Mouse (Mus musculus): ENCODE data around the gene Fkrp.
A peak's percentile ranks its signal among the peaks of the same experiment; 100 is the strongest.

Gene Fkrp

DNA sequence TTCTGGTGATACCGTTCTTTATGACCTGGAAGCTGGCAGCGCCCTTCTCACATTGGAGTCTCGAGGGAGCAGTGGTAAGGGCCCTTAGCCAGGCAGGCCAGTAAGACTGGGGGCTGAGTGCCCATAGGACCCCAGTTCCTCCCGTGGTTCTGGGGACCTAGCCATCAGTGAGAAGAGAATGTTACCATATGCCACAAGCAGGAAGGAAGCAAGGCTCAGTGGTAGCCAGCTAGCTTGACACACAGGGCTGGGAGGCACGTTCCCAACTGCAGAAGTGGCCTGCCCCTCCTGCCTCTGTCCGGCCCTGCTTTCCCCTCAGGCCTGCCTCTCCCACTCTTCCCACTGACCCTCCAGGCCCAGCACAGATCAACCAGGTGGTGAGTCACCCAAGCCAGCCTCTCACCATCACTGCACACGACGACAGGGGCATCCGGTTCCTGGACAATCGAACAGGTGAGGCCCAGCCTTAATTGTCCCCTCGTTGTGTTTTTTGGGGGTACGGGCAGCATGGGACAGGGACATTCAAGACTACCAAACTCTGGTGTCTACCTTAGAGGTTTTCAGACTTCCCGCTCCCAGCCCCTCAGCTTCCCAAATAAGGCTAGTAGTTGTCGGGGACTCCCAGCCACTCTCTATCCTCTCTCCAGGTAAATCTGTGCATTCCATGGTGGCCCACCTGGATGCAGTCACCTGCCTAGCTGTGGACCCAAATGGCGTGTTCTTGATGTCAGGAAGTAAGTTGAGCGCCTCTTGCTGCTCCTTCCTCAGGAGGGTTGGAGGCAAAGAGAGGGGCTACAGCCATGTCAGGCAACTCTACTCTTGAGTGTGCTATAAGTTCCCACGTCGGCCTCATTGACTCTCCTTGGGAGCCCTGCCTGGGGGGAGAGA is 21.6 kb upstream of the Fkrp start:
- no peak for DNase-seq (ENCODE audit: extremely low read depth, insufficient read length, low spot score)

- no peak for DNase-seq (ENCODE audit: extremely low read depth, insufficient read length, low spot score)
These were observed 13.9 kb upstream of the Fkrp start for GRCm38 (mm10) chr7:16830449-16830848.

- DNase-seq (ENCODE audit: extremely low read depth, insufficient read length, low spot score), result no peak
These were observed 10.7 kb upstream of the Fkrp start for GRCm38 (mm10) chr7:16827274-16827673.

GRCm38 (mm10) chr7:16826571-16826970 is 10.0 kb upstream of the Fkrp start:
- DNase-seq (ENCODE audit: extremely low read depth, insufficient read length, low spot score), result no peak

- DNase-seq (ENCODE audit: extremely low read depth, insufficient read length, low spot score), result no peak
These were observed 9.3 kb upstream of the Fkrp start for GRCm38 (mm10) chr7:16825785-16826184.

DNA sequence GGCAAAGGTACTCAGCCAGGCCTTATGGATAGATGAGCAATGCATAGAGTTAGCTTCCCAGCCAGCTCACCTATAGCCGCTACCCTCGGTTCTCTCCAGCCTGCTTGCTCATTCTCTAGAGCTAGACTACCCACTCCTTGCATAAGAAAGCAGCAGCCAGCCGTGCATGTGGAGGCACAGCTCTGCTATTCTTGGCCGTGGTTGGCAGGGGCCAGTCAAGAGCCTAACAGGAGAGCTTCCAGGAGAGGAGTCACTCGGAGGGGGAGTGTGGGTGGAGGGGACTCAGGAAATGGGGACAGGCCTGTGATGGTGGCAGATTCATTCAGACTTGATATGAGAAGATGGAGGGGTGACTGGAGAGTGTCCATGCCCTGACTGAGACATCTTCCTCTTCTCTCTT is 7.2 kb upstream of the Fkrp start:
- DNase-seq (ENCODE audit: extremely low read depth, insufficient read length, low spot score), result no peak

DNA sequence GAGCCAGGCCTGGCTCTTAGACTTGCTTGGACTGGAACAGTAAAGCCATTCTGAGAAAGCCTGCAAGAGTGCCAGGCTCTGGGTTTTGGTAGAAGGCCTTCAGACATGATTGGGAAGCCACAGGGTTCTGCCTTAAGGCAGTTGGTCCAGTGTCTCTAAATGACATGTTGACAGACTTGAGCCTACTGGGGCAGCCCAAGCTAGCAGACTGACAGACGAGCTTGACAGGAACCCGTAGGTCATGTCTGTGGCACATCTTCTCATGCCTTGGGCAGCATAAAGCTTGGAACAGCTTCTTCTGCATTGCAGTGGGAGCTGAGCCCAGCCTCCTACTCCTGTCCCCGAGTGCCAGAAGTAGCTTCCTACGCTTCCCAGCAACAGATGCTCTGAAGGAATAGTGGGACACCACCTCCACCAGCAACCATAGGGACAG is 5.2 kb upstream of the Fkrp start:
- no peak for DNase-seq (ENCODE audit: extremely low read depth, insufficient read length, low spot score)

DNA sequence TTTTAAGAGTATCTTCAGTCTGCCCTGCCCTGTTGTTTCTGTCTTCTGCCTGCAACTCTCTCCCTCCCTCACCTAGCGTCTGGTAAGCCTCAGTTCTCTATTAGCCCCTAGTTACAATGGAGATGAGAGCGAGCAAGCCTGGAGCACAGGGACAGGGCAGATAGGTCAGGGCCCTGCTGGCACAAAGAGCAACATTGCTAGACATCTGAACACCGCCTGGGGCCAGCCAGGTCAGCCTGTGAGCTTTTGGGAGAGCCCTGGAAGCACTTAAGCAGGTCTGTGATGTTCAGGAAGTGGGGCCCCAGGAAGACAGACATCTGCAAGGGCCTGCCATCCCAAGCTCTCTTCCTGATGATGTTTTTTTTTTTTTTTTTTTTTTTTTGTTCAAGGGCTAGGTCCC is 4.6 kb upstream of the Fkrp start:
- no peak for DNase-seq (ENCODE audit: extremely low read depth, insufficient read length, low spot score)

DNA sequence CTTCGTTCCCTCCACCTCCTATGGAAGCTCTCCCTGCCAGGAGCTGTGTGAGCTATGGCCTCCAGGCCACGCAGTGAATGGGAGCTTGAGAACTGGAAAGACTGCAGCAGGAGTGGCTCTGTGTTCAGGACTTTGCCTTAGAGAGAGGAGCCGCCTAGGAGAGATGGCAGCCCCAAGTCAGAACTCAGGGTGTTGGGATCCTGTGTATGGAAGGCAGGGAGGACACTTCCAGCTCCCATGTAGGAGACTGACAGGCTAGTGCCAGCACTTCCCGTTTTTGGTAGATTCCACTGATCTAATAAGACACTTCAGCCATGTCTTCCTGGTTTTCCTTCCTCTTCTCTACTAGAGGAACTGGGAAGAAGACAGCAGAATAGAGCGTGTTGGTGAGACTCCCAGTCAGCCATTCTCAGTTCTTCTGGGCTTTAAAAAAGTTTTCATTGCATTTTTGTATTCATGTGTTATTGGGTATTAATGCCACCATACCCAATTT is 3.8 kb upstream of the Fkrp start:
- no peak for DNase-seq (ENCODE audit: extremely low read depth, insufficient read length, low spot score)

- no peak for DNase-seq (ENCODE audit: extremely low read depth, insufficient read length, low spot score)
These were observed 3.3 kb upstream of the Fkrp start for GRCm38 (mm10) chr7:16819794-16820193.

DNA sequence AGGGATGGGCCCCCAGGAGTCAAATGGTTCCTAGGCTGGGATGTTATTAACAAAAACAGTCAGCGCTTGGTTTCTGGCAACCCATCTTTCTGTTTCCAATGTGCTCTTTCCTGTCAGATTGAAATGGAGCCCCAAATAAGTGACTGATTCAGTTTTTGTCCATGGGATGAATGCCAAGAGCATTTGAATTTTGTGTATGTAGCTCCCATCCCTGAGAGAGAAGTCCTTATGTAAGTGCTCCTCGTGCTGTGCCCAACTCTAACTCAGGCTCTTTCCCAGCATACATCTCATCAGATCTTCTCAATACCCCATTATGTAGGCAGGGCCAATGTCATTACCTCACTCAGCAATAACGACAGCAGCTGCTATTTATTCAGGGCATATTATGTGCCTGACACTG is 1.2 kb upstream of the Fkrp start:
- DNase-seq (ENCODE audit: extremely low read depth, insufficient read length, low spot score), result no peak

DNA sequence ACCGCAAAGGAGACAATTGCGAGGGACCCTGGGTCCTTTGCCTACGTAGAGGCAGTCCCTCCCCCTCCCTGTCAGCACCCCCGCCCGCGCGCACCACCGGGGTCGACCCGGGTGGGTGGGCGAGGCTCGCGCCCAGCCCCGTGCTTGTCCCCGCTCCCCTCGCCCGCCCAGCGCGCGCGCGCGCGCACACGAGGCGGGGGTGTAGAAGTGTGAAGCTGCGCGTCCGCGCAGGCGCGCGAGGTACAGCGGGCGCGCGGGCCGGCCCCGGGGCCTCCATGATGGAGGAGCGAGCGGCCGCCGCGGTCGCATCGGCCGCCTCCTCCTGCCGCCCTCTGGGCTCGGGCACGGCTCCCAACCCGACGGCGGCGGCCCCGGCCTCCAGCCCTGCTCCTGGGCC is 456 bp downstream of the Fkrp start:
- DNase-seq (ENCODE audit: extremely low read depth, insufficient read length, low spot score), result peak; percentile 77

- DNase-seq (ENCODE audit: extremely low read depth, insufficient read length, low spot score), result no peak
These were observed 1.1 kb downstream of the Fkrp start, which contains the start of gene Strn4 for GRCm38 (mm10) chr7:16815351-16815941. Strn4 (plus strand) TSS chr7:16815889.

DNA sequence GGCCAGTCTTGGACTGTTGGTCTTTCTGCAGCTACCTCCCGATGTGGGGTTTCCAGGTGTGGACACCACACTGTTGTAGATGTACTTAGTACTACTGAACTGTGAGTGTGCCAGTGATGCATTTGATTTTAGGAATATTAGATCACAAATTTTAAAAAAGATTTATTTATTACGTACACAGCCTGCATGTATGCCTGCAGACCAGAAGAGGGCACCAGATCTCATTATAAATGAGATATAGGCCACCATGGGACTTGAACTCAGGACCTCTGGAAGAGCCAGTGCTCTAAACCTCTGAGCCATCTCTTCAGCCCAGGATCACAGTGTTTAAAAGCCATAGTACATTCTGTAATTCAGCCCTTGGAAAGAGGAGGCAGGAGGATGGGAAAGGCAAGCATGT is 4.0 kb downstream of the Fkrp start:
- no peak for DNase-seq (ENCODE audit: extremely low read depth, insufficient read length, low spot score)

GRCm38 (mm10) chr7:16811649-16812070 is 4.9 kb downstream of the Fkrp start:
- no peak for DNase-seq (ENCODE audit: extremely low read depth, insufficient read length, low spot score)

- DNase-seq (ENCODE audit: extremely low read depth, insufficient read length, low spot score), result no peak
These were observed 5.4 kb downstream of the Fkrp start for GRCm38 (mm10) chr7:16810920-16811648.

DNA sequence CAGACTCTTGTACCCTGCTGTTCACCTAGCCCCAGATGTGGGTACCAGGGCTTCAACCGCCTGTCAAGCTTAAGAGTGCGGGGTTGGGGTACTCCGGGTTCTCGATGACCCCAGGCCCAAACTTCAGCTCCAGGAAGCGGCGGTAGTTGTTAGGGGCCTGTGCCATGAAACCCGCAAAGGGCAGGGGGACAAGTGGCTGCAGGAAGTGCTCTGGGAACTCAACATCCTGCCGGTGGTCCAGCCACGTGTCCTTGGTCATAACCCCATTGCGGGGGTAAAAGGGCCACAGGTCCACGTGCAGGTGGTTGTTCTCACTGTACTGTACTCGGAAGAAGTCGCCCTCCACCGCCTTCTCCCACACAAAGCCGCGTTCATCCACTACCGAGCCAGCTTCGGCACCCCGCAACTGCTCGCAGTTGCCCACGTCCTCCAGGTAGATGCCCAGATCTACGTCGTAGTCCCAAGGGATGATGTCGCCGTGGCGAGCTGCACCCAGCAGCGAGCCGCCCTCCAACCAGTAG is 6.1 kb downstream of the Fkrp start:
- DNase-seq (ENCODE audit: extremely low read depth, insufficient read length, low spot score), result no peak

GRCm38 (mm10) chr7:16809739-16810138 is 6.8 kb downstream of the Fkrp start:
- DNase-seq (ENCODE audit: extremely low read depth, insufficient read length, low spot score), result no peak

GRCm38 (mm10) chr7:16808647-16809046 is 7.9 kb downstream of the Fkrp start:
- DNase-seq (ENCODE audit: extremely low read depth, insufficient read length, low spot score), result no peak

GRCm38 (mm10) chr7:16807936-16808335 is 8.6 kb downstream of the Fkrp start:
- no peak for DNase-seq (ENCODE audit: extremely low read depth, insufficient read length, low spot score)

GRCm38 (mm10) chr7:16804409-16805028 is 12.0 kb downstream of the Fkrp start:
- DNase-seq (ENCODE audit: extremely low read depth, insufficient read length, low spot score), result no peak

Measured in 3134 (cell line).